Mouse (Mus musculus): ENCODE data around the gene C3ar1.

DNA sequence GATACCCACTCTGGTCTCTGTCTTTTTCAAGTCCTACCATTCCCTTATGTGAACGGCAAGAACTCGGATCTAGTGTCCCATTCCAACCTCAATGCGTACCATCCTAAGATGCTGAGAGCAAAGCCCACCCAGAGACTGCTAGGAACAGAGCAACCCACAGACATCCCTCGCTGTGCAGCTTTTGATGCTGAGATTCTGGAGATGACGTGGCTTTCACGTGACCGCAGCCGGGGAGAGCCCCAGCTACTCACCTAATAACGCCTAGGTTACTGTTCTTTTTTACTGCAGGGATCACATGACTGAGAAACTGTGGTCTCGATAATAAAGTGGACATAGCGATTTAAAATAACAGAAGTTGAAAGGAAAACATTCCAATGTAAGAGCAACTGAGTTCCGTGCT lies 1.4 kb downstream of the C3ar1 start:
- TF ChIP-seq ZC3H11A (IDR thresholded peaks at IDR 0.05; ENCODE audit: borderline replicate concordance, low read depth, low read length) (no peak), CHD2 (IDR thresholded peaks at IDR 0.05; ENCODE audit: low read depth, low read length) (no peak)
